Mouse (Mus musculus) limb, embryonic 10.5 days (tissue): Measurements from ENCODE around the gene Pou1f1. TPM values are rescaled to one million over a fixed set of nuclear protein-coding genes. Genes with fewer than 3 reads are reported as not detected.

Experiments used
- polyA plus RNA-seq: library from polyadenylated mRNA; unstranded; fragments of >200 nt; fragmentation: Nextera tagmentation; extraction: Ambion mirVana; gene quantifications from 2 replicates; pipeline ENCODE4 v1.2.1, GENCODE M21; 2016

The Pou1f1 gene
- polyA plus RNA-seq, 1 experiment from 2014 or later = not detected

Other genes starting within 250 kb of the Pou1f1 start
- 48.8 and 58.7 TPM in 2 replicates for gene Chmp2b, start 42.2 kb downstream of the Pou1f1 start, polyA plus RNA-seq